In the genomic region with DNA sequence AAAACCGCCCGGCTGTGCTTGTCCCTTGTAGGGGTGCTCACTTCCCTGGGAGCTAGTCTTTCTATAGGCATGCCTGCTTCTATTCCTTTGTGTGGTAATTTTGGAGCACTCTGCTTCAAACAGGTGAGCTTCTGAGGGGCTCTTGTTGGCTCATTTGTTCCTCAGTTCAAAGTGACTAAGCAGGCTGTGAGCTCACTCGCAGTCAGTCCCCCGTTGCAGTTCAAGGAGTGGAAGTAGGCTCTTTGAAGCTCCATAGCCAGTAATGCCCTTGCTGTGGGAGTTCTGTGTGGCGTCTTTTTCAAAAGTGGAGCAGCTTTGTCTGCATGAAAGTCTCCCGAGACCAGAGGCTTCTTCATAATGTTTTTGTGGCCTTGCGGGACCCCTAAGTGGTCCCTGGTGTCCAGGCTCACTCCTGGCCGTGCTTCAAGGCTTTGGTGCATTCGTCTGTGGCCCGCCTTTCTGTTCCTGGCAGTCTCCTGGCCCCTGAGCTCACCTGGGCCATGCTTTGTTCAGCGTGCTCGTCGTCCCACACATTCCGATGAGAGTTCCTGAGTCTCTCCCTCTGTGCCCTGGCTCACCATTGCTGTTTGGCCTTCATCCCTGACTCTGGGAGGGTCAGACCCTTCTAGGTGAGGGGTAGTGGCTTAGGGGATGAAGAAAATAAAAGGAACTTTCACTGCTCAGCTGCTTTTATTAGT, we compare ENCODE assay signal across 21 mouse cellular contexts. TPM values are rescaled to one million over a fixed set of nuclear protein-coding genes. Genes with fewer than 3 reads are reported as not detected.
DNase-seq lines count a peak whose midpoint lies in the region; ATAC-seq and TF ChIP-seq lines count a peak whose summit lies in the region.
"Had no signal": no experiment of that assay in that cellular context is flagged by ENCODE, and none has a peak within 500 bp of the region (broad histone marks: within the 10 kb centered on the region; RNA-seq: fewer than 3 reads in every experiment).

No protein-coding gene starts in this region.

- no peak for TF ChIP-seq CTCF in lung, adult 2 months (IDR thresholded peaks at IDR 0.05; ENCODE audit: insufficient read depth, low read length)
- TF ChIP-seq CTCF in stomach, postnatal 0 days (IDR thresholded peaks at IDR 0.05; ENCODE audit: low read depth) = no peak

- no peaks in the 10 kb centered on the region for H3K36me3 ChIP-seq in forebrain, embryonic 15.5 days
- peaks cover 2% of the 10 kb centered on the region; the same call in 1 of the 2 replicates for H3K36me3 ChIP-seq in forebrain, embryonic 10.5 days (replicated peaks)
- peaks cover 2% of the 10 kb centered on the region for H3K36me3 ChIP-seq in heart, embryonic 16.5 days (ENCODE audit: control insufficient read depth, insufficient read depth)
- peaks cover 2% of the 10 kb centered on the region; the same call in 1 of the 2 replicates for H3K36me3 ChIP-seq in heart, embryonic 11.5 days (ENCODE audit: control insufficient read depth, insufficient read depth, low read length)
- no peaks in the 10 kb centered on the region; the same call in 1 of the 2 replicates for H3K36me3 ChIP-seq in lung, embryonic 15.5 days
- H3K36me3 ChIP-seq in limb, embryonic 10.5 days = peaks cover 2% of the 10 kb centered on the region
- no peaks in the 10 kb centered on the region for H3K36me3 ChIP-seq in stomach, postnatal 0 days (ENCODE audit: control insufficient read depth, insufficient read depth, low read length)
- H3K36me3 ChIP-seq: hindbrain, embryonic 15.5 days; liver, embryonic 15.5 days had no signal

- no peak overlapping the region for H3K4me2 ChIP-seq in forebrain, embryonic 15.5 days (replicated peaks)
- H3K4me2 ChIP-seq in heart, embryonic 16.5 days (ENCODE audit: low read depth, low read length) = no peak overlapping the region
- no peak overlapping the region for H3K4me2 ChIP-seq in heart, embryonic 11.5 days
- H3K4me2 ChIP-seq in lung, embryonic 15.5 days = no peak overlapping the region
- H3K4me2 ChIP-seq in stomach, postnatal 0 days (replicated peaks; ENCODE audit: low read depth) = no peak overlapping the region
- H3K4me2 ChIP-seq: embryonic facial prominence, embryonic 15.5 days; heart, embryonic 15.5 days; hindbrain, embryonic 15.5 days; liver, embryonic 15.5 days had no signal

- TF ChIP-seq EP300 in stomach, postnatal 0 days (optimal IDR thresholded peaks at IDR 0.05) = no peak

- H3K9me3 ChIP-seq in forebrain, embryonic 15.5 days = no peaks in the 10 kb centered on the region
- no peaks in the 10 kb centered on the region for H3K9me3 ChIP-seq in forebrain, embryonic 10.5 days
- no peaks in the 10 kb centered on the region for H3K9me3 ChIP-seq in heart, embryonic 16.5 days (replicated peaks; ENCODE audit: control insufficient read depth, low read length)
- H3K9me3 ChIP-seq in heart, embryonic 11.5 days (replicated peaks; ENCODE audit: control insufficient read depth, low read length) = no peaks in the 10 kb centered on the region
- H3K9me3 ChIP-seq in lung, embryonic 15.5 days = no peaks in the 10 kb centered on the region
- H3K9me3 ChIP-seq in limb, embryonic 10.5 days (replicated peaks) = no peaks in the 10 kb centered on the region
- no peaks in the 10 kb centered on the region for H3K9me3 ChIP-seq in stomach, postnatal 0 days (ENCODE audit: control insufficient read depth, low read length)
- H3K9me3 ChIP-seq: embryonic facial prominence, embryonic 15.5 days; heart, embryonic 15.5 days; hindbrain, embryonic 15.5 days; liver, embryonic 15.5 days had no signal

- H3K4me1 ChIP-seq in forebrain, embryonic 15.5 days = 0 out of 2 replicates have a peak, but pooled peaks cover 4% of the 10 kb centered on the region
- peaks cover 9% of the 10 kb centered on the region for H3K4me1 ChIP-seq in forebrain, embryonic 10.5 days
- peaks cover 80% of the 10 kb centered on the region for H3K4me1 ChIP-seq in heart, embryonic 16.5 days (ENCODE audit: control insufficient read depth, insufficient read depth, low read length)
- peaks cover 67% of the 10 kb centered on the region for H3K4me1 ChIP-seq in heart, embryonic 11.5 days (ENCODE audit: control insufficient read depth, insufficient read depth, low read length)
- H3K4me1 ChIP-seq in lung, embryonic 15.5 days = peaks cover 49% of the 10 kb centered on the region
- peaks cover 23% of the 10 kb centered on the region for H3K4me1 ChIP-seq in lung, adult 2 months (ENCODE audit: control insufficient read depth, insufficient read depth, low read length)
- H3K4me1 ChIP-seq in limb, embryonic 10.5 days = peaks cover 47% of the 10 kb centered on the region
- 0 out of 2 replicates have a peak, but pooled peaks cover 6% of the 10 kb centered on the region for H3K4me1 ChIP-seq in stomach, postnatal 0 days (replicated peaks; ENCODE audit: control insufficient read depth, insufficient read depth)

- TF ChIP-seq POLR2A in lung, adult 2 months (IDR thresholded peaks at IDR 0.05; ENCODE audit: borderline replicate concordance, extremely low read depth, low read depth, low read length) = no peak

- no peaks in the 10 kb centered on the region for H3K27me3 ChIP-seq in forebrain, embryonic 15.5 days
- no peaks in the 10 kb centered on the region for H3K27me3 ChIP-seq in forebrain, embryonic 10.5 days (ENCODE audit: poor library complexity, severe bottlenecking)
- H3K27me3 ChIP-seq in heart, embryonic 16.5 days (ENCODE audit: control insufficient read depth, insufficient read depth, low read length) = no peaks in the 10 kb centered on the region
- H3K27me3 ChIP-seq in heart, embryonic 11.5 days (ENCODE audit: control insufficient read depth, insufficient read depth, low read length) = no peaks in the 10 kb centered on the region
- no peaks in the 10 kb centered on the region for H3K27me3 ChIP-seq in lung, embryonic 15.5 days
- no peaks in the 10 kb centered on the region for H3K27me3 ChIP-seq in limb, embryonic 10.5 days (ENCODE audit: low read depth, poor library complexity, severe bottlenecking)
- no peaks in the 10 kb centered on the region for H3K27me3 ChIP-seq in stomach, postnatal 0 days (ENCODE audit: control insufficient read depth, insufficient read depth, low read length)
- H3K27me3 ChIP-seq: embryonic facial prominence, embryonic 15.5 days; heart, embryonic 15.5 days; hindbrain, embryonic 15.5 days; liver, embryonic 15.5 days had no signal

- no peak overlapping the region for H3K4me3 ChIP-seq in forebrain, embryonic 15.5 days
- H3K4me3 ChIP-seq in forebrain, embryonic 10.5 days = no peak overlapping the region
- no peak overlapping the region for H3K4me3 ChIP-seq in heart, embryonic 16.5 days (ENCODE audit: low read length)
- H3K4me3 ChIP-seq in heart, embryonic 11.5 days (ENCODE audit: low read depth, low read length) = no peak overlapping the region
- no peak overlapping the region for H3K4me3 ChIP-seq in lung, embryonic 15.5 days
- H3K4me3 ChIP-seq in lung, adult 2 months (replicated peaks; ENCODE audit: extremely low read depth, low read depth, low read length) = no peak overlapping the region
- H3K4me3 ChIP-seq in limb, embryonic 10.5 days = no peak overlapping the region
- no peak overlapping the region for H3K4me3 ChIP-seq in stomach, postnatal 0 days (ENCODE audit: low read depth, low read length)
- H3K4me3 ChIP-seq: embryonic facial prominence, embryonic 15.5 days; heart, embryonic 15.5 days; hindbrain, embryonic 15.5 days; liver, embryonic 15.5 days had no signal

- no peak overlapping the region for H3K27ac ChIP-seq in forebrain, embryonic 15.5 days (replicated peaks)
- no peak overlapping the region for H3K27ac ChIP-seq in forebrain, embryonic 10.5 days
- peak overlapping the region; percentile 2; the same call in 1 of the 2 replicates for H3K27ac ChIP-seq in heart, embryonic 16.5 days (ENCODE audit: low read length)
- no peak overlapping the region for H3K27ac ChIP-seq in heart, embryonic 11.5 days (ENCODE audit: low read depth, low read length)
- 0 out of 2 replicates have a peak overlapping the region, but pooled peaks have one; percentile 24 for H3K27ac ChIP-seq in lung, embryonic 15.5 days
- peak overlapping the region; percentile 69 for H3K27ac ChIP-seq in limb, embryonic 10.5 days
- no peak overlapping the region for H3K27ac ChIP-seq in stomach, postnatal 0 days (replicated peaks)
- H3K27ac ChIP-seq: embryonic facial prominence, embryonic 15.5 days; heart, embryonic 15.5 days; hindbrain, embryonic 15.5 days; liver, embryonic 15.5 days had no signal

- no peak overlapping the region for H3K9ac ChIP-seq in forebrain, embryonic 15.5 days (replicated peaks)
- H3K9ac ChIP-seq in heart, embryonic 16.5 days (ENCODE audit: low read length) = peak overlapping the region; percentile 8; the same call in 1 of the 2 replicates
- H3K9ac ChIP-seq in heart, embryonic 11.5 days (ENCODE audit: low read depth, low read length) = no peak overlapping the region
- no peak overlapping the region for H3K9ac ChIP-seq in lung, embryonic 15.5 days
- H3K9ac ChIP-seq in stomach, postnatal 0 days (ENCODE audit: low read length) = no peak overlapping the region
- H3K9ac ChIP-seq: embryonic facial prominence, embryonic 15.5 days; heart, embryonic 15.5 days; hindbrain, embryonic 15.5 days; liver, embryonic 15.5 days had no signal

- 78% methylated on average over 14 of the region's 14 CpGs for WGBS in forebrain, embryonic 15.5 days
- WGBS in forebrain, embryonic 10.5 days = 78% methylated on average over 14 of the region's 14 CpGs
- WGBS in heart, embryonic 16.5 days = 64% methylated on average over 14 of the region's 14 CpGs
- WGBS in heart, embryonic 11.5 days (ENCODE audit: insufficient replicate concordance) = 75% methylated on average over 14 of the region's 14 CpGs
- WGBS in lung, embryonic 15.5 days = 61% methylated on average over 14 of the region's 14 CpGs
- WGBS in lung, adult 2 months = 67% methylated on average over 14 of the region's 14 CpGs
- 78% methylated on average over 14 of the region's 14 CpGs for WGBS in limb, embryonic 10.5 days
- 64% methylated on average over 14 of the region's 14 CpGs for whole genome bisulfite sequencing in stomach, postnatal 0 days

- peak; percentile 35; the same call in 1 of the 2 replicates for ATAC-seq in forebrain, embryonic 15.5 days (replicated peaks)
- no peak for ATAC-seq in heart, embryonic 16.5 days (replicated peaks; ENCODE audit: extremely low read depth, insufficient read depth, low FRiP score)
- ATAC-seq in heart, embryonic 11.5 days (replicated peaks; ENCODE audit: insufficient number of reproducible peaks, low FRiP score, low TSS enrichment) = no peak
- ATAC-seq in lung, embryonic 15.5 days (ENCODE audit: borderline replicate concordance, extremely low read depth, low FRiP score, low TSS enrichment) = no peak
- ATAC-seq in stomach, postnatal 0 days (ENCODE audit: low FRiP score, low TSS enrichment) = no peak

- DNase-seq in forebrain, embryonic 10.5 days (ENCODE audit: extremely low spot score, low spot score) = no peak
- DNase-seq in lung, adult 2 months = no peak
- DNase-seq in limb, embryonic 10.5 days (ENCODE audit: low spot score) = no peak
- no peak for DNase-seq in stomach, postnatal 0 days (ENCODE audit: low spot score)
- DNase-seq: adrenal gland, postnatal 25 days; cerebellum, adult 9-10 months; gastrocnemius, postnatal 25 days; kidney, adult 9 months; kidney, postnatal 14 days; left cerebral cortex, postnatal 4 days; lung, postnatal 4 days; thymus, adult 2 months; thymus, postnatal 4 days had no signal

RNA-seq across cellular contexts. Expression of a gene that starts 9.5 kb away (rescaled TPM):
- polyA plus RNA-seq in forebrain, embryonic 15.5 days (2015; fragmentation: Nextera tagmentation; extraction: Ambion mirVana) = 3.2 and 3.5 TPM in 2 replicates
- polyA plus RNA-seq in forebrain, embryonic 10.5 days (2016; fragmentation: Nextera tagmentation; extraction: Ambion mirVana) = 1.7 and 2.3 TPM in 2 replicates
- polyA plus RNA-seq in heart, embryonic 16.5 days (2015; fragmentation: Nextera tagmentation; extraction: Ambion mirVana) = 7.3 TPM in 2 replicates
- 10.0 and 12.5 TPM in 2 replicates for polyA plus RNA-seq in heart, embryonic 11.5 days (2014; fragmentation: Nextera tagmentation; extraction: Ambion mirVana)
- polyA plus RNA-seq in lung, embryonic 15.5 days (2015; fragmentation: Nextera tagmentation; extraction: Ambion mirVana) = 6.7 and 7.8 TPM in 2 replicates
- polyA plus RNA-seq in lung, adult 2 months (2012; rRNA removed) = 23.0 and 34.2 TPM in 2 replicates
- polyA plus RNA-seq in limb, embryonic 10.5 days (2016; fragmentation: Nextera tagmentation; extraction: Ambion mirVana) = 3.9 and 6.4 TPM in 2 replicates
- polyA plus RNA-seq in stomach, postnatal 0 days (2015; fragmentation: Nextera tagmentation; extraction: Ambion mirVana) = 4.9 and 5.9 TPM in 2 replicates

Comparison
In these comparisons a context has a peak if more than half of its experiments do, and no peak if none do; other contexts are left out.
1. H3K27ac ChIP-seq: peak in heart, embryonic 16.5 days (single experiment), lung, embryonic 15.5 days (single experiment) and limb, embryonic 10.5 days (single experiment); none in forebrain, embryonic 15.5 days (single experiment), forebrain, embryonic 10.5 days (single experiment), heart, embryonic 11.5 days (single experiment) and stomach, postnatal 0 days (single experiment).